Mouse (Mus musculus) CH12.LX (cell line): ENCODE measurements at regions not wholly inside any gene's neighbourhood (a gene's known extent, or its start where the extent isn't known, plus 50 kb on each side); places are given as distances from the start of the nearest gene placed in this dataset.

Experiments used
- BHLHE40 ChIP-seq: IDR thresholded peaks from 2 replicates; pipeline ENCODE4 v1.6.1; 2011; ENCODE audit warnings: mild to moderate bottlenecking, low read depth, low read length, improper control_type of control experiment
- MXI1 ChIP-seq: IDR thresholded peaks from 2 replicates; pipeline ENCODE4 v1.6.1; 2011; ENCODE audit warnings: mild to moderate bottlenecking, low read depth, low read length, improper control_type of control experiment
- POLR2A ChIP-seq: IDR thresholded peaks from 2 replicates; pipeline ENCODE4 v1.6.1; 2011; ENCODE audit warnings: low read depth, mild to moderate bottlenecking, improper control_type of control experiment, low read length
- SIN3A ChIP-seq: IDR thresholded peaks from 2 replicates; pipeline ENCODE4 v1.6.1; 2012; ENCODE audit warnings: low read length, improper control_type of control experiment, inconsistent platforms

- TF ChIP-seq MXI1, result no peak
- TF ChIP-seq SIN3A, result no peak
- TF ChIP-seq POLR2A, result no peak
- no peak for TF ChIP-seq BHLHE40
Observed at GRCm38 (mm10) chr15:42346131-42346530, 2212.0 kb downstream of the 9330182O14Rik start.
